ENCODE assay signal across 11 mouse cellular contexts in genomic region chr11:69767625-69767909, GRCm38 (mm10). TPM values are rescaled to one million over a fixed set of nuclear protein-coding genes. Genes with fewer than 3 reads are reported as not detected.
A peak's percentile ranks its signal among the peaks of the same experiment; 100 is the strongest.
DNase-seq lines count a peak whose midpoint lies in the region; ATAC-seq and TF ChIP-seq lines count a peak whose summit lies in the region.
"Had no signal": no experiment of that assay in that cellular context is flagged by ENCODE, and none has a peak within 500 bp of the region (broad histone marks: within the 10 kb centered on the region; RNA-seq: fewer than 3 reads in every experiment).

No protein-coding gene starts in this region.

- H3K36me3 ChIP-seq in heart, embryonic 11.5 days (ENCODE audit: control insufficient read depth, insufficient read depth, low read length) = no peaks in the 10 kb centered on the region
- H3K36me3 ChIP-seq in forebrain, postnatal 0 days (ENCODE audit: insufficient read depth) = no peaks in the 10 kb centered on the region
- H3K36me3 ChIP-seq in limb, embryonic 12.5 days = no peaks in the 10 kb centered on the region
- H3K36me3 ChIP-seq in midbrain, embryonic 16.5 days (ENCODE audit: control insufficient read depth, insufficient read depth, low read length) = no peaks in the 10 kb centered on the region

- no peaks in the 10 kb centered on the region for H3K9me3 ChIP-seq in heart, embryonic 11.5 days (replicated peaks; ENCODE audit: control insufficient read depth, low read length)
- no peaks in the 10 kb centered on the region for H3K9me3 ChIP-seq in forebrain, postnatal 0 days (ENCODE audit: low read length)
- no peaks in the 10 kb centered on the region for H3K9me3 ChIP-seq in limb, embryonic 12.5 days
- no peaks in the 10 kb centered on the region for H3K9me3 ChIP-seq in midbrain, embryonic 16.5 days (replicated peaks; ENCODE audit: control insufficient read depth, low read length, poor library complexity, severe bottlenecking)

- peak overlapping the region; percentile 82 for H3K4me2 ChIP-seq in heart, embryonic 11.5 days
- H3K4me2 ChIP-seq in forebrain, postnatal 0 days (ENCODE audit: low read depth) = peak overlapping the region; percentile 72; the same call in 1 of the 2 replicates
- H3K4me2 ChIP-seq in limb, embryonic 12.5 days = peak overlapping the region; percentile 78
- H3K4me2 ChIP-seq in midbrain, embryonic 16.5 days (ENCODE audit: low read length) = peak overlapping the region; percentile 68; the same call in 1 of the 2 replicates

- peak overlapping the region; percentile 93 for H3K4me3 ChIP-seq in heart, embryonic 11.5 days (ENCODE audit: low read depth, low read length)
- no peak overlapping the region for H3K4me3 ChIP-seq in forebrain, postnatal 0 days (ENCODE audit: low read depth, low read length)
- peak overlapping the region; percentile 86 for H3K4me3 ChIP-seq in limb, embryonic 12.5 days (replicated peaks)
- H3K4me3 ChIP-seq in midbrain, embryonic 16.5 days (ENCODE audit: low read depth, low read length) = no peak overlapping the region

- H3K27me3 ChIP-seq in heart, embryonic 11.5 days (ENCODE audit: control insufficient read depth, insufficient read depth, low read length) = no peaks in the 10 kb centered on the region
- no peaks in the 10 kb centered on the region for H3K27me3 ChIP-seq in forebrain, postnatal 0 days (ENCODE audit: insufficient read depth, low read length)
- H3K27me3 ChIP-seq in limb, embryonic 12.5 days = no peaks in the 10 kb centered on the region
- no peaks in the 10 kb centered on the region for H3K27me3 ChIP-seq in midbrain, embryonic 16.5 days (ENCODE audit: control insufficient read depth, insufficient read depth, low read depth, low read length)

- peaks cover 12% of the 10 kb centered on the region for H3K4me1 ChIP-seq in heart, embryonic 11.5 days (ENCODE audit: control insufficient read depth, insufficient read depth, low read length)
- H3K4me1 ChIP-seq in forebrain, postnatal 0 days (ENCODE audit: insufficient read depth) = peaks cover 5% of the 10 kb centered on the region; the same call in 1 of the 2 replicates
- H3K4me1 ChIP-seq in limb, embryonic 12.5 days (replicated peaks) = peaks cover 26% of the 10 kb centered on the region
- H3K4me1 ChIP-seq in midbrain, embryonic 16.5 days (ENCODE audit: control insufficient read depth, insufficient read depth, low read length) = peaks cover 23% of the 10 kb centered on the region

- WGBS in heart, embryonic 11.5 days (ENCODE audit: insufficient replicate concordance) = 38% methylated on average over 4 of the region's 4 CpGs
- 74% methylated on average over 4 of the region's 4 CpGs for WGBS in forebrain, postnatal 0 days
- 62% methylated on average over 4 of the region's 4 CpGs for WGBS in limb, embryonic 12.5 days
- 64% methylated on average over 4 of the region's 4 CpGs for WGBS in midbrain, embryonic 16.5 days

- no peak for DNase-seq in heart, adult 18-20 months
- DNase-seq in forebrain, postnatal 0 days = no peak
- DNase-seq in gastrocnemius, postnatal 25 days = no peak
- no peak for DNase-seq in c-Kit-positive CD71-positive TER-119-positive erythroid progenitor cells, embryonic 14.5 days (ENCODE audit: low spot score)
- DNase-seq: cerebellum, adult 8-10 months; left cerebral cortex, postnatal 4 days had no signal

- TF ChIP-seq CTCF in forebrain, postnatal 0 days (IDR thresholded peaks at IDR 0.05; ENCODE audit: low read depth) = no peak

- peak overlapping the region; percentile 97 for H3K9ac ChIP-seq in heart, embryonic 11.5 days (ENCODE audit: low read depth, low read length)
- H3K9ac ChIP-seq in forebrain, postnatal 0 days = no peak overlapping the region
- no peak overlapping the region for H3K9ac ChIP-seq in limb, embryonic 12.5 days (replicated peaks)
- H3K9ac ChIP-seq in midbrain, embryonic 16.5 days (ENCODE audit: low read depth, low read length) = peak overlapping the region; percentile 96; the same call in 1 of the 2 replicates

- H3K27ac ChIP-seq in heart, embryonic 11.5 days (ENCODE audit: low read depth, low read length) = peak overlapping the region; percentile 71
- H3K27ac ChIP-seq in forebrain, postnatal 0 days (ENCODE audit: low read depth, low read length) = no peak overlapping the region
- 0 out of 2 replicates have a peak overlapping the region, but pooled peaks have one; percentile 66 for H3K27ac ChIP-seq in limb, embryonic 12.5 days
- H3K27ac ChIP-seq in midbrain, embryonic 16.5 days (ENCODE audit: low read length) = no peak overlapping the region

- no peak for ATAC-seq in heart, embryonic 11.5 days (replicated peaks; ENCODE audit: insufficient number of reproducible peaks, low FRiP score, low TSS enrichment)
- ATAC-seq in forebrain, postnatal 0 days = no peak
- no peak for ATAC-seq in limb, embryonic 12.5 days (ENCODE audit: insufficient number of reproducible peaks, insufficient read depth, low FRiP score, low TSS enrichment, low read depth)
- ATAC-seq in midbrain, embryonic 16.5 days = no peak
- ATAC-seq in inflammation-experienced regulatory T-cells, adult 6 months = no peak

RNA-seq across cellular contexts. Expression of gene Zbtb4, which starts 1.9 kb away (rescaled TPM):
- polyA plus RNA-seq in heart, embryonic 11.5 days (2014; fragmentation: Nextera tagmentation; extraction: Ambion mirVana) = 2.1 and 3.1 TPM in 2 replicates
- total RNA-seq in heart, adult 18-20 months (2021) = 10 to 100 TPM; 41.7 to 44.7 TPM
- total RNA-seq in forebrain, postnatal 0 days (2014; rRNA removed) = 20.3 and 22.9 TPM in 2 replicates
- 2.1 and 2.7 TPM in 2 replicates for polyA plus RNA-seq in forebrain, postnatal 0 days (2015; fragmentation: Nextera tagmentation; extraction: Ambion mirVana)
- polyA plus RNA-seq in limb, embryonic 12.5 days (2016; fragmentation: Nextera tagmentation; extraction: Ambion mirVana) = 1.9 and 2.4 TPM in 2 replicates
- polyA plus RNA-seq in midbrain, embryonic 16.5 days (2015; fragmentation: Nextera tagmentation; extraction: Ambion mirVana) = 4.2 and 5.2 TPM in 2 replicates
- polyA plus RNA-seq in inflammation-experienced regulatory T-cells, adult 6 months (2017; shearing (Covaris generic)) = 10 to 100 TPM in 2 of 3 experiments, 1 to 10 TPM in 1; 4.3 to 13.9 (median 11.8) TPM
- 10 to 100 TPM; 23.0 to 28.1 TPM for total RNA-seq in gastrocnemius, postnatal 25 days (2021)

RNA-seq across cellular contexts. Expression of gene Slc35g3, which starts 5.8 kb away (rescaled TPM):
- 0.10 TPM in 1 of 2 replicates, not detected in the other for polyA plus RNA-seq in heart, embryonic 11.5 days (2014; fragmentation: Nextera tagmentation; extraction: Ambion mirVana)
- not detected for total RNA-seq in heart, adult 18-20 months (2021)
- total RNA-seq in forebrain, postnatal 0 days (2014; rRNA removed) = not detected in 2 replicates
- polyA plus RNA-seq in forebrain, postnatal 0 days (2015; fragmentation: Nextera tagmentation; extraction: Ambion mirVana) = 0.21 TPM in 1 of 2 replicates, not detected in the other
- 0.13 and 0.18 TPM in 2 replicates for polyA plus RNA-seq in limb, embryonic 12.5 days (2016; fragmentation: Nextera tagmentation; extraction: Ambion mirVana)
- 0.21 and 0.22 TPM in 2 replicates for polyA plus RNA-seq in midbrain, embryonic 16.5 days (2015; fragmentation: Nextera tagmentation; extraction: Ambion mirVana)
- not detected for polyA plus RNA-seq in inflammation-experienced regulatory T-cells, adult 6 months (2017; shearing (Covaris generic))
- not detected for total RNA-seq in gastrocnemius, postnatal 25 days (2021)
- total RNA-seq: left cerebral cortex, postnatal 4 days had no signal
- polyA plus RNA-seq: spleen, adult 2 months had no signal

RNA-seq across cellular contexts. Expression of gene Polr2a, which starts 9.1 kb away (rescaled TPM):
- 29.0 and 36.7 TPM in 2 replicates for polyA plus RNA-seq in heart, embryonic 11.5 days (2014; fragmentation: Nextera tagmentation; extraction: Ambion mirVana)
- total RNA-seq in heart, adult 18-20 months (2021) = 10 to 100 TPM; 27.4 to 33.4 TPM
- total RNA-seq in forebrain, postnatal 0 days (2014; rRNA removed) = 11.1 and 20.5 TPM in 2 replicates
- polyA plus RNA-seq in forebrain, postnatal 0 days (2015; fragmentation: Nextera tagmentation; extraction: Ambion mirVana) = 9.1 and 10.0 TPM in 2 replicates
- polyA plus RNA-seq in limb, embryonic 12.5 days (2016; fragmentation: Nextera tagmentation; extraction: Ambion mirVana) = 27.2 and 38.1 TPM in 2 replicates
- 13.0 and 15.5 TPM in 2 replicates for polyA plus RNA-seq in midbrain, embryonic 16.5 days (2015; fragmentation: Nextera tagmentation; extraction: Ambion mirVana)
- 10 to 100 TPM; 27.3 to 28.4 (median 27.7) TPM for polyA plus RNA-seq in inflammation-experienced regulatory T-cells, adult 6 months (2017; shearing (Covaris generic))
- total RNA-seq in gastrocnemius, postnatal 25 days (2021) = 10 to 100 TPM; 24.7 to 27.5 TPM

RNA-seq across cellular contexts. Expression of gene Chrnb1, which starts 28.2 kb away (rescaled TPM):
- 3.7 and 4.5 TPM in 2 replicates for polyA plus RNA-seq in heart, embryonic 11.5 days (2014; fragmentation: Nextera tagmentation; extraction: Ambion mirVana)
- 1 to 10 TPM; 2.0 to 4.6 TPM for total RNA-seq in heart, adult 18-20 months (2021)
- total RNA-seq in forebrain, postnatal 0 days (2014; rRNA removed) = 0.33 and 3.8 TPM in 2 replicates
- polyA plus RNA-seq in forebrain, postnatal 0 days (2015; fragmentation: Nextera tagmentation; extraction: Ambion mirVana) = 0.69 and 1.2 TPM in 2 replicates
- polyA plus RNA-seq in limb, embryonic 12.5 days (2016; fragmentation: Nextera tagmentation; extraction: Ambion mirVana) = 15.4 and 17.1 TPM in 2 replicates
- 1.4 and 1.6 TPM in 2 replicates for polyA plus RNA-seq in midbrain, embryonic 16.5 days (2015; fragmentation: Nextera tagmentation; extraction: Ambion mirVana)
- polyA plus RNA-seq in inflammation-experienced regulatory T-cells, adult 6 months (2017; shearing (Covaris generic)) = 1 to 10 TPM; 1.7 to 2.5 (median 1.8) TPM
- total RNA-seq in gastrocnemius, postnatal 25 days (2021) = 10 to 100 TPM; 36.2 to 53.1 TPM

RNA-seq across cellular contexts. Expression of gene Fgf11, which starts 34.1 kb away (rescaled TPM):
- 1.5 and 2.5 TPM in 2 replicates for polyA plus RNA-seq in heart, embryonic 11.5 days (2014; fragmentation: Nextera tagmentation; extraction: Ambion mirVana)
- total RNA-seq in heart, adult 18-20 months (2021) = 1 to 10 TPM; 2.6 to 3.0 TPM
- 10.1 and 15.9 TPM in 2 replicates for total RNA-seq in forebrain, postnatal 0 days (2014; rRNA removed)
- 1.6 and 3.1 TPM in 2 replicates for polyA plus RNA-seq in forebrain, postnatal 0 days (2015; fragmentation: Nextera tagmentation; extraction: Ambion mirVana)
- 1.2 and 1.5 TPM in 2 replicates for polyA plus RNA-seq in limb, embryonic 12.5 days (2016; fragmentation: Nextera tagmentation; extraction: Ambion mirVana)
- polyA plus RNA-seq in midbrain, embryonic 16.5 days (2015; fragmentation: Nextera tagmentation; extraction: Ambion mirVana) = 4.1 and 4.5 TPM in 2 replicates
- polyA plus RNA-seq in inflammation-experienced regulatory T-cells, adult 6 months (2017; shearing (Covaris generic)) = not detected
- 1 to 10 TPM; 6.3 to 6.7 TPM for total RNA-seq in gastrocnemius, postnatal 25 days (2021)

Comparison
In these comparisons a context has a peak if more than half of its experiments do, and no peak if none do; other contexts are left out.
1. H3K27ac ChIP-seq: peak in heart, embryonic 11.5 days (single experiment) and limb, embryonic 12.5 days (single experiment); none in forebrain, postnatal 0 days (single experiment) and midbrain, embryonic 16.5 days (single experiment).
2. H3K4me3 ChIP-seq: peak in heart, embryonic 11.5 days (single experiment) and limb, embryonic 12.5 days (single experiment); none in forebrain, postnatal 0 days (single experiment) and midbrain, embryonic 16.5 days (single experiment).
3. H3K9ac ChIP-seq: peak in heart, embryonic 11.5 days (single experiment) and midbrain, embryonic 16.5 days (single experiment); none in forebrain, postnatal 0 days (single experiment) and limb, embryonic 12.5 days (single experiment).
4. Peak in every context shown above with its lines, with median percentiles within 50 percentile points of each other: H3K4me2 ChIP-seq.